Mouse (Mus musculus) forebrain, embryonic 12.5 days (tissue): ENCODE data around the gene Gatd1. TPM values are rescaled to one million over a fixed set of nuclear protein-coding genes. Genes with fewer than 3 reads are reported as not detected.
A peak's percentile ranks its signal among the peaks of the same experiment; 100 is the strongest.

Source experiments
- ATAC-seq: fragments of 200-750 bp; cut with Nextera tagmentation; 2 replicates; pipeline ENCODE4 v1.8.0; 2017; ENCODE audit warnings: moderate TSS enrichment; ENCODE audit not compliant: low FRiP score
- H3K27ac ChIP-seq: fragments of 300-500 bp; sonication (generic); 2 replicates; pipeline ENCODE4 v1.5.1; 2016; ENCODE audit warnings: mild to moderate bottlenecking
- H3K27me3 ChIP-seq: fragments of 300-500 bp; sonication (generic); 2 replicates; pipeline ENCODE4 v1.6.1; 2016; ENCODE audit warnings: mild to moderate bottlenecking
- H3K36me3 ChIP-seq: fragments of 300-500 bp; sonication (generic); replicated peaks from 2 replicates; pipeline ENCODE4 v1.6.1; 2016; ENCODE audit warnings: mild to moderate bottlenecking
- H3K4me1 ChIP-seq: fragments of 300-500 bp; sonication (generic); 2 replicates; pipeline ENCODE4 v1.6.1; 2016
- H3K4me2 ChIP-seq: fragments of 300-500 bp; sonication (generic); 2 replicates; pipeline ENCODE4 v1.6.1; 2016; ENCODE audit warnings: mild to moderate bottlenecking, moderate library complexity
- H3K4me3 ChIP-seq: fragments of 300-500 bp; sonication (generic); replicated peaks from 2 replicates; pipeline ENCODE4 v1.5.1; 2016; ENCODE audit warnings: mild to moderate bottlenecking
- H3K9ac ChIP-seq: fragments of 300-500 bp; sonication (generic); 2 replicates; pipeline ENCODE4 v1.6.1; 2016; ENCODE audit warnings: mild to moderate bottlenecking
- H3K9me3 ChIP-seq: fragments of 300-500 bp; sonication (generic); 2 replicates; pipeline ENCODE4 v1.6.1; 2016
- WGBS: fragments of 180-500 bp; shearing (Covaris S2); methylation state at CpG from one replicate; pipeline ENCODE4 v1.1.7; 2016; 5-methylcytosine and 5-hydroxymethylcytosine counted together
- polyA plus RNA-seq: library from polyadenylated mRNA; unstranded; fragments of >200 nt; fragmentation: Nextera tagmentation; extraction: Ambion mirVana; gene quantifications from 2 replicates; pipeline ENCODE4 v1.2.1, GENCODE M21; 2016

Gene Gatd1
- polyA plus RNA-seq, 1 experiment from 2014 or later: 50.0 TPM

DNA sequence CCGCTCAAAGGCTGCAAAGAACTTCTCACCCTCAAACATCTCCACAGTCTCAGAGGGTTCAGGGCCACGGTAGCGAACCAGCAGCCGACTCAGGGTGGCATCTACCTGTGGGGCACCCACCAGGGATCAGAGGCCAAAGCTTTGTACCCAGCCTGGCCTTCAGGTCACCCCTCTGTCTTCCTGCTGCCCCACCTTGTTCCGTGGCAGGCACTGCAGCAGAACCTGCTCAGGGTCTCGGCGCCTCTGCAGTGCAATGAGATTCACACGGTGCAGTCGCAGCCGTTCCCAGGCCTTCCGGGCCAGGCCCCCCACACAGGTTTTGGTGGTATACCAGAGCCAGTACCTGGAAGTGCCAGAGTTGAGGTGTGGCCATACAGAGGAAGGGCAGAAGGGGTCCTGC is 25.9 kb upstream of the Gatd1 start:
- Histone ChIP-seq H3K27me3 (no peaks in the 10 kb centered on the region), H3K4me1 (peaks cover 57% of the 10 kb centered on the region), H3K36me3 (peaks cover 39% of the 10 kb centered on the region), H3K9ac (no peak overlapping the region), H3K4me2 (no peak overlapping the region), H3K9me3 (no peaks in the 10 kb centered on the region), H3K4me3 (no peak overlapping the region), H3K27ac (no peak overlapping the region)
- ATAC-seq: no peak
- WGBS: 94% methylated on average over 11 of the region's 11 CpGs

- Histone ChIP-seq H3K27ac (no peak overlapping the region), H3K36me3 (peaks cover 39% of the 10 kb centered on the region), H3K4me3 (no peak overlapping the region), H3K4me2 (no peak overlapping the region), H3K4me1 (peaks cover 60% of the 10 kb centered on the region), H3K27me3 (no peaks in the 10 kb centered on the region), H3K9me3 (no peaks in the 10 kb centered on the region), H3K9ac (peak overlapping the region; percentile 17; the same call in 1 of the 2 replicates)
- 96% methylated on average over 10 of the region's 10 CpGs for WGBS
- ATAC-seq: no peak
These were observed 25.3 kb upstream of the Gatd1 start for GRCm38 (mm10) chr7:141439140-141439679.

- Histone ChIP-seq H3K4me1 (peaks cover 60% of the 10 kb centered on the region), H3K27me3 (no peaks in the 10 kb centered on the region), H3K36me3 (peaks cover 44% of the 10 kb centered on the region), H3K9me3 (no peaks in the 10 kb centered on the region), H3K9ac (no peak overlapping the region), H3K27ac (peak overlapping the region; percentile 76; the same call in 1 of the 2 replicates), H3K4me3 (no peak overlapping the region), H3K4me2 (no peak overlapping the region)
- WGBS: 91% methylated on average over 12 of the region's 12 CpGs
- ATAC-seq: no peak
These were observed 24.4 kb upstream of the Gatd1 start for GRCm38 (mm10) chr7:141438201-141438968.

DNA sequence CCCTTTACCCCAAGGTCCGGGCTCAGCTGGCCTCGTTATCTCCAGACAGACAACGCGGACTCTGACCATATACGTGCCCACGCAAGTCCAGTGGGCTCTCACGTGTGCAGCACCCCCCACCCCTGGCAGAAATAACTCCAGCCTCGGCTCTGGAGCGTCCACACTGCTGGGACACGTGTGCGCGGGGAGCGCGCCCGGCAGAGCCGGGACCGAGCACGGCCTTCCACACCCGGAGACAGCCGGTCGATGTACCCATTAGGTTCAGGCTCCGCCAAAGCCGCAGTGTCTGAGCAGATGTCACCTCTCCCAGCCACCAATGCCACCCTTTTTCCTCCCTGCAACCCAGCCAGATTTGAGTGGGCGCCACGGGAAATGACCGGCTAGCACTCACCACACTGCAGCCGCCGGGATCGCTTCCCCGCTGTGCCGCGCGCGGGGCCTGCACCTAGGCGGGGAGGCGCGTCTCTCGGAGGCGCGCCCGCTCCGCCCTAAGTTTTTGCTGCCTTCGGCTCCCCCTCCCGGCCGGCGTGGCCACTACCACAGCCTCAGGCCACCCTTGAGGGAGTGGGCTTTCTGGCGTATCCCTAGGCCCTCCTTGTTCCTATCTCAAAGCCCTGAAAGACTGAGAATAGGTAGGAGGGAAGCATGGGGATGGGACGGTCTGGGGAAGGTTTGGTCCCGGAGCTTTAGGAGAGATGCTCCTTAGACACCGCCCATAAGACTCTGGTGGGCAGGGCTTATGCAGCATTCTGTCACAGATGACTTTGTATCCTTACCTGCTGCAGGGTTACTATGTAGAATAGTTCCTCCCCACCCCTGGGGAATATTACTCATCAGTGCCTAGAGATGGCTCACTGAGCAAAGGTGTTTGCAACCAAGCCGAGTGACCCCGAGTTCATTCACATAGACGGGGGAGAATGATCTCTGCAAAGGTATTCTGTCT is 23.5 kb upstream of the Gatd1 start, which contains the start of gene Slc25a22:
TSS of gene Slc25a22 (minus strand) at position 715 of the 943 bp plus-strand sequence.
- Histone ChIP-seq H3K4me2 (peak within 1 kb of the TSS; percentile 94), H3K36me3 (peaks cover 53% of the 10 kb centered on the region), H3K4me3 (peak within 1 kb of the TSS; percentile 59), H3K9me3 (no peaks in the 10 kb centered on the region), H3K9ac (peak within 1 kb of the TSS; percentile 83), H3K4me1 (peaks cover 59% of the 10 kb centered on the region), H3K27ac (peak within 1 kb of the TSS; percentile 76), H3K27me3 (no peaks in the 10 kb centered on the region)
- WGBS: 5% methylated on average over 53 of the region's 53 CpGs
- ATAC-seq: peak; percentile 85

DNA sequence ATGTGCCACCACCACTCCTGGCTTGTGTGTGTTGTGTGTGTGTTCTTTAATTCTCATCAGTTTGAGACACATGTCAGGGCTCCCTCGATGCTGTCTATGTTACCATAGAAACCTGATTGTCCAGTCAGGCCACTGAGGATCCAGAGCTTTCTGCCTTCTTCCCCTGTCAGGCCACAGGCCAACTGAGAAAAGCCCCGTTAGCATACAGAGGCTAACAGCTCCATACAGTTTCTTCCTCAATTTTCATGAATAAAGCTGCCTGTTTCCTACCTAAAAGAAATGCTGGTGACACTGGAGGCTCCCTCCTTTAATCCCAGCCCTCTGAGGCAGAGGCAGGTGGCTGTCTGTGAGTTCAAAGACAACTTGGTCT is 22.6 kb upstream of the Gatd1 start:
- Histone ChIP-seq H3K4me2 (peak overlapping the region; percentile 94), H3K27me3 (no peaks in the 10 kb centered on the region), H3K27ac (peak overlapping the region; percentile 76; the same call in 1 of the 2 replicates), H3K9ac (peak overlapping the region; percentile 83; the same call in 1 of the 2 replicates), H3K4me3 (peak overlapping the region; percentile 59), H3K4me1 (peaks cover 51% of the 10 kb centered on the region), H3K9me3 (no peaks in the 10 kb centered on the region), H3K36me3 (peaks cover 59% of the 10 kb centered on the region)
- 58% methylated on average over 2 of the region's 2 CpGs for WGBS
- no peak for ATAC-seq

- Histone ChIP-seq H3K4me2 (peak overlapping the region; percentile 94), H3K36me3 (peaks cover 59% of the 10 kb centered on the region), H3K27ac (no peak overlapping the region), H3K4me3 (peak overlapping the region; percentile 59; the same call in 1 of the 2 replicates), H3K27me3 (no peaks in the 10 kb centered on the region), H3K4me1 (peaks cover 49% of the 10 kb centered on the region), H3K9ac (0 out of 2 replicates have a peak overlapping the region, but pooled peaks have one; percentile 83), H3K9me3 (no peaks in the 10 kb centered on the region)
- no peak for ATAC-seq
- WGBS: 75% methylated on average over 9 of the region's 9 CpGs
These were observed 22.1 kb upstream of the Gatd1 start for GRCm38 (mm10) chr7:141435856-141436522.

DNA sequence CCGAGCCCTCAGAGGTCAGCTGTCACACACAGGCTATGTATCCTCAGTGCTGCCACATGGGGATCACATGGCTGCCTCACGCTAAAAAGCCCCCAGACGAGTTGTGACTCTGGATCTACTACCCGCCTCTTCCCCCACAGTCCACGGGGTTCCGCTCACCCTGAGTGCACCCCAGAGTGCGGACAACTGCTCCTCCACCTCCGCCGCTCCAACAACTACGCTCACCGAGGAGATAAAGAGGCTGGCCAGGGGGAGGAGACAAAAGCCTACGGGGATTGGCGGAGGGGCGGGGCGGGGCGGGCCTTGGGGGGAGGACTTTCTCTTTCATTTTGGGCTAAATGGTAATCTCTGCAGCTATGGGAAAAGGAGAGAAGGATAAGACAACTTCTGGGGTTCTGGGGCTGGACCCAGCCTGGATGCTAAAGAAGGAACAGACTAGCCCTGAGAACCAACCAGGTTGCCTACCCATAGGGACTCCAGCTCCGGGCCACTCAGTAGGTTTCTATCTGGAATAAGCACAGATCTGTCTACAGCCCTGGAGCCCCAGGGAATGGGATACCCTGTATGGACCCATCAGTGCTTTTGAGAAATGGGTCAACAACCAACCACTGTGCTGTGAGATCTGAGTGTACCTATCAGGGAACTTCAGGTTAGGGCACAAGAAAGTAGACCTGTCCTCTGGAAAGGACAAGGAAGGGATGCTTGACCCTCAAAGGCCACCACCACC is 21.4 kb upstream of the Gatd1 start:
- Histone ChIP-seq H3K9me3 (no peaks in the 10 kb centered on the region), H3K27me3 (no peaks in the 10 kb centered on the region), H3K4me3 (peak overlapping the region; percentile 55), H3K27ac (peak overlapping the region; percentile 81), H3K9ac (peak overlapping the region; percentile 53), H3K4me1 (peaks cover 50% of the 10 kb centered on the region), H3K4me2 (peak overlapping the region; percentile 64), H3K36me3 (peaks cover 60% of the 10 kb centered on the region)
- peak; percentile 25; the same call in 1 of the 2 replicates for ATAC-seq
- WGBS: 5% methylated on average over 17 of the region's 17 CpGs

GRCm38 (mm10) chr7:141434464-141434863 is 20.5 kb upstream of the Gatd1 start:
- Histone ChIP-seq H3K9me3 (no peaks in the 10 kb centered on the region), H3K36me3 (peaks cover 54% of the 10 kb centered on the region), H3K27me3 (no peaks in the 10 kb centered on the region), H3K9ac (peak overlapping the region; percentile 53), H3K4me1 (peaks cover 59% of the 10 kb centered on the region), H3K4me2 (peak overlapping the region; percentile 64), H3K27ac (peak overlapping the region; percentile 81), H3K4me3 (peak overlapping the region; percentile 55)
- WGBS: 9% methylated on average over 8 of the region's 8 CpGs
- ATAC-seq: peak; percentile 14; the same call in 1 of the 2 replicates

- ATAC-seq: no peak
- peak overlapping the region; percentile 64 for H3K4me2 ChIP-seq
- peak overlapping the region; percentile 53 for H3K9ac ChIP-seq
- H3K27ac ChIP-seq: peak overlapping the region; percentile 81
- peaks cover 66% of the 10 kb centered on the region for H3K4me1 ChIP-seq
- WGBS: 76% methylated on average over 15 of the region's 15 CpGs
- peak overlapping the region; percentile 55 for H3K4me3 ChIP-seq
- no peaks in the 10 kb centered on the region for H3K9me3 ChIP-seq
- H3K36me3 ChIP-seq: peaks cover 47% of the 10 kb centered on the region
- H3K27me3 ChIP-seq: no peaks in the 10 kb centered on the region
These were observed 19.8 kb upstream of the Gatd1 start for GRCm38 (mm10) chr7:141433517-141434400.

- Histone ChIP-seq H3K27me3 (no peaks in the 10 kb centered on the region), H3K4me2 (peak overlapping the region; percentile 64; the same call in 1 of the 2 replicates), H3K9ac (peak overlapping the region; percentile 53; the same call in 1 of the 2 replicates), H3K27ac (0 out of 2 replicates have a peak overlapping the region, but pooled peaks have one; percentile 31), H3K9me3 (no peaks in the 10 kb centered on the region), H3K36me3 (peaks cover 39% of the 10 kb centered on the region), H3K4me1 (peaks cover 71% of the 10 kb centered on the region), H3K4me3 (no peak overlapping the region)
- WGBS: 89% methylated on average over 6 of the region's 6 CpGs
- no peak for ATAC-seq
These were observed 19.0 kb upstream of the Gatd1 start for GRCm38 (mm10) chr7:141432741-141433516.
